Mouse (Mus musculus): ENCODE measurements around the gene Tcp10a.
A peak's percentile ranks its signal among the peaks of the same experiment; 100 is the strongest.
"Not testable (repeated sequence)": the region's sequence is repeated elsewhere in the genome, so short reads cannot be mapped to it uniquely, and the experiment has no call there.

The Tcp10a gene

DNA sequence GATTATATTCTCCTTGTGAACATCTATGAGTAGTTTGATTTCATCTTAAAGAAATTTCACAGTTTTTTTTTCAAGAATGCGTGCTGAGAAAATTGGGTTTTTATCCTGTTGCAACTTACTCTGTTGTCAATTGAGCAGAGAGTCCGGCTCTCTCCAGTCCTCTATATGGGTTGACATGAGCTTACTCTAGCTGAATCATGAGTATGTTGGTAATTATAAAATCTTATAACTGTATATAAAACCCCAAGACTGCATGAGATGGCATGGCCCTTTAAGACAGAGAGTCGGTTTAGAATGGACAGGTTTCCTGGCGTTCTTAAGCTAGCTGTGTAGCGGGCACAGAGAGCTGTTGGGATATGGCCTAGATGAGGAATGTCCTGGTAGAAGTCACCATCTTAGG is at the start of gene Tcp10a:
Gene Tcp10a, plus strand, starts transcription at position 301 of the 400 bp plus-strand sequence.
- DNase-seq (ENCODE audit: low spot score) = not testable (repeated sequence)

DNA sequence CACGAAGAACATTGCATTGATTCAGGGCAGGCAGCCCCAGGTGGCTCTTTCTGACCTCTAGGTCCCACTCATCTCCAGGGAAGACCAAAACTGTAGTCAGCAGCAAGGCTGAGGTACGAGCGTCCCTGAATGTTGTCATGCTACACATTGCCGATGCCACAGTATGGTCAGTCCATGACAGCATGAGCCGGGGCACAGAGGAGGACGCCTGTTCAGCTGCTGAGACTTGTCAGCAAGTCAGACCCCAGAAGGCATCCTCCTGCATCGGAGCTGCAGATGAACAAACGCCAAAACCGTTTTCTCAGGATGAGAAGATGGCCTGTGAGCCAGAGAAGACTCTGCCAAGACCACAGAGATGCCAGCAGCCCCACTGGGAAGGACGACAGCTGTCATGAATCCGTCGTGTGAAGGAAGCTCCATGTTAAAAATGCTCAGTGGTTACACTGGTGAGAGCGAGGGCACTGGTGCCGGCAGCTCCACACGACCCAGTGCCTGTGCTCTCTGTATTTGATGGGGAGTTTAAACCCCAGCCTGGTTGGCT is 45.7 kb upstream of the Tcp10a start:
- no peak for DNase-seq (ENCODE audit: low spot score)

DNA sequence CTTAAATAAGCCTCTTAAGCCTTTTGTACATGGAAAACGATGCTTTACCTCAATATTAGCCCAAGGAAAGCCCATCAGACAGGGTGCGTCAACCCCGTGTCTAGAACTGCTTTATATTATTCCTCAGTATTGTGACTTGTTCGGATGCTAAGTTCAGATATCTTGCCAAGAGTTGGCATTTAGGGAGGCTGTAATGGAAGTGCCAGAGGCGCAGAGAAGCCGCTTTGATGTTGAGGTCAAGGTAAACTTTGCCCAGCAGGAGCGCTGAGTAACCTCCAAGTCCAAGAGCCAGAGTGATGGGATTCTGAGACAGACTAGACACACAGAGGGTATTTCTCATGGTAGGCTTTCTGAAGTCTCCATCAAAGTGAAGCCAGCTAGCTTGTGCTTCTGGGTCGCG is 45.2 kb upstream of the Tcp10a start:
- DNase-seq (ENCODE audit: low spot score) = no peak

DNA sequence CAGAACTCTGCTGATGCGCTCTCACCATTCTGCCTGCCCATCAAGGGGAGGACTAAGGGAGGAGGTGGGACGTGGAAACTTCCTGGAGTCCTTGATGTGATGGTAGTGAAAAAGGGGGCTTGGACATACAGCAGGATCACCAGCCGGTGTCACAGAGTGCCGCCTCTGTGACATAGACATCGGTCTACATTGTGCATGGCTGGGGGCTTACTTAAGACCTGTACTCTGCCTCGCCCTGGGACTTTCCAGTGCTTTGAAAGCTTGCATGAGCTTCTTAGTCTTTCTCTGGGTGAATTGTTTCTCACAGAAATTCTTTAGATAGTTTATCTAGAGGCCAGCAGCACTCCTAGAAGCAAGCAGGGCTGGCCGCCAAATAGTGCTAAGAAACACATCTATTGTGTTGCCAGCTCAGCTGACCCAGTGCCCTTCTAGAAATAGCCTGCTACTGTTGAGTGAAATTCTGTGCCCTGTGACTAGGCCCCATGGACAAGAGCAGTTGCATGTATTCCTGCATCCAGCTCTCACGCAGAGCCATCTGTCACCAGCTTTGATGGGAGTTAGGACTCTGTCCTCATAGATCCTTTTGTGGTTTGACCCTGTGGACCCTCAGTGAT is 40.0 kb upstream of the Tcp10a start:
- DNase-seq (ENCODE audit: low spot score) = peak; percentile 46

DNA sequence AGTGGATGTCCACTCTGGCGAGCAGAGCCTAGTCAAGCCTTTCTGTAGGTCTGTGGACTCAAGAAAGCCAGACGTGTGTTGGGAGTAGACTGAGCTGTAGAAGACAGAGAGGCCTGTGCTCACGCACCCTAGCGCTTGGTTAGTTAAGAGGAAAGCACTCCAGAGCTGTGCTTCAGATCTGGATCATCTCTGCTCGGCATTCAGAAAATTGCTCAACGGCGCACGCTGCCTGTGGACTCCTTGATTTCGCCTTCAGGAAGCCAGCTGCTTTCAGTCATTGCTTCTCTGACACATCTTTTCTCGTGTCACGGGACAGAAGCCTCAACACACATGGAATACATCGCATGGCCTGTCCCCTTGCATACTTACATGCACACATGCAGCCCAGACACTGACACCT is 39.2 kb upstream of the Tcp10a start:
- DNase-seq (ENCODE audit: low spot score) = no peak

DNA sequence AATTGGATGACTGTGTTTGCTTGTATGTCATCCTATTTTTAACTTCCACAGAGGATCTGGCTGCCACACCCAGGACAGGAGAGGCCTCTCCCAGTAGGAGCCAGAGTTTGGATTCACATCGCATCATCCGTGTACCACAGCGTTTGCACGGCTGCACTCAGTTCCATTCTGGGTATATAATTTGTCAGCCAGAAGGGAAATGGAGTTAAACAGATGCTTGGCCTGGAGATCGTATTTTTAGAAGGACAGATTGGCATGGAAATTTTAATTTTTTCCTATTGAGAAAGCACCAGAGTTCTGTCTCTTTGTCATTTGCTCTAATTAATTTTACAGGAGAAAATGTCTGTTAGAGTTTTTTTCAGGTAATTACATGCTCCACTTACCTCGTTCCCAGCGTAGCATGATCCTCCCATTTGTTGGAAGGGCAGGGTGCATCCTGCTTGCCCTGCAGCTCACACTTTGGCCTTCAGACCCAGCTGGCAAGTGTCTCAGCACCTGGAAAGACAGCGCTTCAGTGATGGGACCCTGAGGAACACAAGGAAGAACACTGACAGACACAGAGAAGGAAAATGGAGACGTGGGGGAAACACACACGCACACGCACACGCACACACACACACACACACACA is 37.9 kb upstream of the Tcp10a start:
- DNase-seq (ENCODE audit: low spot score) = no peak

DNA sequence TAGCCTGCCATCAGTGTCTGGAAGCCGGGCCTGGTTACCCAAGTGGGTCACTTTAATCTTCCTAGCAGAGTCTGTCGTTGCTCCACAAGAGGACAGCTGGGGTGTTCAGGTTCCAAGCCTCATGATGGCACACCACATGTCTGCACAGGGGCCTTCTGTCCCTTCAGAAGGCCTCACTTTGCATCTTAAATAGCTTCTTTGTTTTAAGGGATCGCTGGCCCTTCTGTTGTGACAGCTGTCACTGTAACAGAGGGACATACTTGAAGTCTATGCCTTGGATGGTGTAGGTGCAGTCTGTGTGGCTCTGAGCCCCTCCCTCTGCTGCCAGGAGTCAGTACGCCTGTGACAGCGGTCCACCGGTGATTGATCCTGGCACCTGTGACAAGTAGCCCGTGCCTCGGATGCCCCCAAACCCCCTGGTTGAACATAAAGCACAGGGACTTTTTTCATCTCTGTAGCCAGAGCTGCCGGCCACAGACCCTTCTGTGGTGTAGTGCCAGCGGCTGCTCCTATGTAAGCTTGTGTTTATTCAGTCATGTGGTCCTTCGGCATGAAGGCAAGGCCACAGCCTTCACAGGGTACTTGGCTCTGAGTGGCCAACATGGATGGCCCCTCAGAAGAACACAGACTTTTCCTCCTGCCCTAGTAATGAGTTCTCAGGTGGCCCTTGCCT is 32.3 kb upstream of the Tcp10a start:
- DNase-seq (ENCODE audit: low spot score) = peak; percentile 48

DNA sequence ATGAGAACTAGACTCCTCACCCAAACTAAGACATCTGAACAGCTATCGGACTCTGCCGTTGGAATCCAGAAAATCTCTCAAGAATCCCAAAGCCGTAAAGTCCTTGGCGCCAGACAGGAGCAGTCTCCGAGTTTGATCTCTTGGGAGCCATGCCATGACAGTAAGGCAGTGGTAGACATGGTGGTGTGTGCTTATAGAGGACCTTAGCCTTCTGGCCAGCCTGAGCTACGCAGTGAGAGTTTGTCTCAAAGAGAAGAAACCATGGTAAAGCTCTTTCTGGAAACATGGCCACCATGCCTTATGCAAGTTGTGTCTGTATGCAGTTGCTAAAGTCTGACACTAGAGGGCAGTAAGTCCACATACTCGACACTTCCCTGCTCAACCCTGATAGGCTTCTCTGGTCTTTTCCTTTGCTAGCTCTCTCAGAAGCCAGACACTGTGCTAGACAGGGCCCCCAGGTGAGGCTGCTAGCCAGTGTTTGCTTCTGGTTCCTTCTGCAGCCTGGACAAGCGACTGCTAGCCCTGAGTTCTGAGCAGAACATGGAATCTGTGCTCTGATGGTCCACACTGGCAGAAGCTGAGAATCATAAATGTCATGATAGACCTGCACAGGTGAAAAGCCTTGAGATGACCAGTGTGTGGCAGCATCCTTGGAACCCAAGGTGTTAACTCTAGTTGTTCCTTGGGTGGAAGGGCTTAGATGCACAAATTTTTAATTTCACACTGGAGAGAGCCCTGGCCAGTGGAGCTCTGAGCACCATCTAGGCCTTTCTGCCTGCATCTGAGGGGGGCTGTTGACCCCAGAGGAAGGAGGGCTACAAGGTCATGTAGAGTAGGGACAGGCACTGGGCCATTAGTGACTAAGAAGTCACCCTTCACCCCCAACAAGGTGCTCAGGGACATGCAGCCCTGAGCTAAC is 17.9 kb upstream of the Tcp10a start:
- peak; percentile 82 for DNase-seq (ENCODE audit: low spot score)

DNA sequence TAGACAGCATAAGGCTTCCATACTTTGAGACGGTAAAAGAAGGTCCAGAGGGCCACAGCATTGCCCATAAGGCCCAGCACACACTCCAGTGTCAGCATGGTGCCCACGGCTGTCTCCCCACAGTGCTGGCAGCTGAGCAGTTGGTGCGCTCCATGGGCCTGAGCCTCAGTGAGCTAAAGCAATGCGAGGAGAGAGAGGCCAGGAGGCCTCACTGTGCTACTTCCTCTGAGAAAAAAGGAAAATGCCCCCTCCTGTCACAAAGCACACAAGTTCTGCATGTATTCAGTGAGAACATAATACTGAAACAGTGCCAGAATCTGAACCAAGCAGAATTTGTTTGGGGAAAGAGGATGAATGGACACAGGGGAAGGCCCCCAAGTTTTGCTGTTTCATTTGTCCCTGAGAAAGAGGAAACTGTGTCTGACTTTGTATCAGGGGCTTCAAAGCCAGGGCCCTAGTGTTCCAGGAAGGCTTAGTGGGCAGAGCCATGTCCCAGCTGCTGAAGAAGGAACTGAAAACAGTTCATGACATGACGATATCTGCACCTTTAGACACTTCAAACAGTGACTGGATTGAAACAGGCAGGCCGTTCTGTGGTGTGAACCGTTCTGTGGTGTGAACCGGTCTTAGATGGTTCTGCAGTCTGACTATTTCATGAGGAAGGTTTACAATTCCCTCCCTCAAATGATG is 8.6 kb upstream of the Tcp10a start:
- DNase-seq (ENCODE audit: low spot score) = not testable (repeated sequence)

DNA sequence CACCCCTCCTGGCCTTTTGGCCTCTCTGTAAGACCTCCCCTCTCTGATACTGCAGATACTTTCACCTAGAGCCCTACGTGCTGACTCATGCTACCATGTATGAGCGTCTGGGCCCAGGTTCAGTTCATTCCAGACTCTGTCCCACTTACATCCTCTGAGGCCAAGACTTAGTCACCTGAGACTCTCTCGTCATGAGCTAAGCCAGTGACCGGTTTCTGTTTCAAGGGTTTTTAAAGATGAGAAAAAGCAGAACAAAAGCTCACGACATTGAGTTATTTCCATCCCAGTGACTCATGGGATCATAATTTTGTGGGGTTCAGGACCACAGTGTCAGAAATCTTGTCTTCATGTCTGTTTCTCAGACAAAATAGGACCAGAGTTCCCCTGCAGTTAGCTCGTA is 4.7 kb upstream of the Tcp10a start:
- not testable (repeated sequence) for DNase-seq (ENCODE audit: low spot score)

DNA sequence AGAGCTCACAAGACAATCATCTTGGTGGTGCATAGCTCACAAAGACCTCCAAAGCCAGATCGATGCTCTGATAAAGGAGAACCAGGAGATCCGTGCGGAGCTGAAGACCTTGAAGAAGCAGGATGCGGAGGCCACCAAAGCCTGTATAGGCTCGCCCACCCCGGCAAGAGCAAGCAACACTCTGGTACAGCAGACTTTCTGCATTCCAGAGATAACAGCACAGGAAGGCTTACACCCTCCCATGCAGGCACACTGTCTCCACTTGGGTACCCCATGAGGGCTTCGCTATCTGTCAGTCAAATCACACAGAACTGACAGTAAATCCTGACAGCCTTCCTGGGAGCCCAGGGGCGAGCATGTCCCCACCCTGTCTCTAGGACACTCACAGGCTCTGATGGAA is 2.0 kb downstream of the Tcp10a start:
- not testable (repeated sequence) for DNase-seq (ENCODE audit: low spot score)

DNA sequence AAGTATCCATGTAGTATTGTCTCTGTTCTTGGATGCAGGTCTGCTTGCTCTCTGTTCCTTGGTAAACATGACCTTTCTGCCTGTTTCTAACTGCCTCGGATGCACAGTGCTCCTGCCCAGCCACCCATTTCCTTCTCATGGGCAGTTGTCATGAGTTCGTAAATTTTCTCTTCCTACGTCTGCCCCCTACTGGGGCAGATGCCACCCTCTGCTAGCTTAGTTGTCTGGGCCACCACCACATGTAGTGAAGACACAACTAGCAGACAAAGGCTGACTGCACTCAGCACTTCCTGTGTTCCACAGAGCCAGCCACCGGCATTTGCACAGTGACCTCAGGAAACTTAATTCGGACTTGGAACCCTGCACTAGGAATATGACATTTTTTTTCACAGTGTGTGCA is 8.3 kb downstream of the Tcp10a start:
- not testable (repeated sequence) for DNase-seq (ENCODE audit: low spot score)

DNA sequence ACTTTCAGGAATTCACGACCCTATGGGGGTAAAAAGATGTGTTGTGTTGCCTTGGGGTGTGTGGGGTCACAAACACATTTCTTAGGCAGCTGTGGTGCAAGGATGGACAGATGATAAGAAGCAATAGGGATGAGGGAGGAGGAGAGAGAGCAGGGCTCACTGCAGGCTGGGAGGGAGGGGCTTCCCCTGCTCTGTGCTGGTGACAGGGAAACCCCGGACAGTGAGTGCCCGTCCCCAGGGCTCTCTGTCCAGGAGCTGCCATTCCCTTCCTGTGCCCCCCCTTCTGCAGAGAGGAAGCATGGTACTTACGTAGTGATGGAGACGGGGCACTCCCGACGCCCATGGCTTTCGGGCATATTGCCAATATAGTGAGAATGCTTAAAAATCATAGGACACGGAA is 12.9 kb downstream of the Tcp10a start:
- not testable (repeated sequence) for DNase-seq (ENCODE audit: low spot score)

DNA sequence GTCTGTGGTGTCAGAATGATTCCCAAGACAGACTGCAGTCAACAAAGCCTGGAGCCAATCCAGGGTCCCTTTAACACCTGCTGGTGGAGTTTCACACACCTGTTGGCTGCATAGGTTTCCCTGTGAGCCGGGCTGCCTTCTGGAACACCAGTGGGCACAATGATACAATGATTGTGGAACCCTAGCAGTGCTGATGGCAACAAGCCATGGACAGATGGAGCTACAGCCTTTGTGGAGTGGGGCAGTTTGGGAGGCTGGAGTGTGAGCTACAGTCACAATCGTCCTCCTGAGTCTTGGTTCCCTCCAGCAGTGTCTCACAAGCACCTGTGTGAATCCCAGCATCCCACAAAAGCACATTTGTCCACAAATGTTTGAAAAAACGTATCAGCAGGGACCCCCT is 24.3 kb downstream of the Tcp10a start:
- DNase-seq (ENCODE audit: low spot score) = not testable (repeated sequence)

DNA sequence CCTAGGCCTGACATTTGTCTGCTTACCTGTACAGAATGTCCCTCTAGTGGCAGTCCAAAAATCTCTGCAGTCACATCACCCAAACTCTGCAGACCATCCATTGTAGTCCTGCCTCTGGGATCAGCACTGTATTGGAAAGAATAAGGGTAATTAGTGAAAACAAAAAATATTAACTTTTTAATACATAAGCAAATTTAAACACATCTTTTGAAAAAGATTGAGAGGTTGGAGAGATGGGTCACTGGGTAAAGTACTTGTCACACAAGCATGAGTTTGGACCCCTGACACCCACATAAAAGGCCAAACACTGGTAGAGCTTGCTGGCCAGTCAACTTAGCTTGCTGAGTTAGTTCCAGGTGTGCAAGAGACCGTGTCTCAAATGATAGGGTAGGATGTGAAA is 28.1 kb downstream of the Tcp10a start, which contains the start of gene Ttll2:
Gene Ttll2, minus strand, starts transcription at position 101 of the 400 bp plus-strand sequence.
- not testable (repeated sequence) for DNase-seq (ENCODE audit: low spot score)

DNA sequence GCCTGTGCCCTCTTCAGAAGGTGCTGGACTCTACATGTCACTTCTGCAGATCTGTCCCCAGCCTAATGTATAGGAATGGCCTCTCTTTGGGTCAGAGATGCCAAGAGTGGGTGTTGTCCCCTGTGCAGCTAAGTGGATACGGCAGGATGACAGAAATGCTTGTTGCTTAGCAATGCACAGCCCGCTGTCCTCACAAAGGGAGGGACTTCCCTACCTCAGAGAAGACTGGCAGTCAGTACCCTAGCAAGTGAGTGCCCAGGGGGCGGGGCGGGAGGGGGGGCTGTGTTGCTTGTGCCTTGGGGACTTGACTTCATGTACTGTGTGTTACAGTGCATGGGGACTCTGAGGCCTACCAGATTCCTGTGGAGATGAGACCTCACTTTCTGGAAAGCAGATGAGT is 35.4 kb downstream of the Tcp10a start:
- DNase-seq (ENCODE audit: low spot score) = not testable (repeated sequence)

DNA sequence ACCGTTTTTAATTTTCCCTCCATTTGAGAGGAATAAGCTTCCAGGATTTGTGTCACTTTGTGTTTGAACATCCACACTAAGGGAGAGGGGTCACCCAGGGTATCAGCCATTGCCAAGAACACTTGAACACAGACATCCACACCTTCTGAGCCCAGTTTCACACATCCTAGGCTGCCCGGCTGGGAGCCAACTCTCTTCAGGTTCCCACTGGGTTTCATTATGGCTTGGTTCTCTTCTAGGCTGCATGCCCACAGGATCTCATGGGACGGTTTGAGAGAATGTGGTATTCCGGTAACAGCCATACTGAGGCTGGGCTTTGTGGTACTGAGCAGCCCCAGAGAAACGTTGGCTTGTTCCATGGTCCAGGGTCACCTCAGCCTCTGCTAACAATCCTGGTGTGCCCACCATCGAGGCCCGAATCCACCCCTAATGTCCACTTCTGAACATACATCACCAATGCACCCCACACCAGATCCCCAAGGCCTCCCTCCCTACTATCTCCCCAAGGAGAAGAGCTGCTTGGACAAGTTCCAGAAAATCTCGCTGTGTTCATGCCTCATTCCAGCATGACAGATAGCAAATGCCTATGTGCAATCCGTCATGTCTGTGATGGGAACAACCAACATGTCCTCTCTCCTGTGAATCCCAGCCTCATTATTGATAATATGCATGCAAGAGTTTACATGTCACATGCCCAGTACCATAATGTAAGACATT is 36.5 kb downstream of the Tcp10a start:
- DNase-seq (ENCODE audit: low spot score) = not testable (repeated sequence)

DNA sequence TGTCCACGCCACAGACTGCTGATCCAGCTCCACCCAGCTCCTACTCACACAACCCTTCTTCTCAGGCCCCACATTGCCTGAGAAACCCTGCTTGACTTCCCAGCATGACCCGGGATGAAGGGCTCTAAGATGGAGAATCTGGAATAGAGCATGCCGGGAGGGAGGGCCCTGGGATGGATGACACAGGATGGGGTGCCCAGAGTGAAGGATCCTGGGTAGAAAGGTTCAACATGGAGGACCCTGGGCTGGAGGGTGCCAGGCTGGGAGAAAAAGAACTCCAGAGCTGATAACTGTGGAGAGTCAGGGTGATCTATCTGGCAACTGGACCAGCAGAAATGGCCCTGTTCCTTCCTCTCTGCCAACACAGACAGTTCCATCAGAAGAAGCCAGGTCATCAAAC is 41.2 kb downstream of the Tcp10a start:
- DNase-seq (ENCODE audit: low spot score) = not testable (repeated sequence)

DNA sequence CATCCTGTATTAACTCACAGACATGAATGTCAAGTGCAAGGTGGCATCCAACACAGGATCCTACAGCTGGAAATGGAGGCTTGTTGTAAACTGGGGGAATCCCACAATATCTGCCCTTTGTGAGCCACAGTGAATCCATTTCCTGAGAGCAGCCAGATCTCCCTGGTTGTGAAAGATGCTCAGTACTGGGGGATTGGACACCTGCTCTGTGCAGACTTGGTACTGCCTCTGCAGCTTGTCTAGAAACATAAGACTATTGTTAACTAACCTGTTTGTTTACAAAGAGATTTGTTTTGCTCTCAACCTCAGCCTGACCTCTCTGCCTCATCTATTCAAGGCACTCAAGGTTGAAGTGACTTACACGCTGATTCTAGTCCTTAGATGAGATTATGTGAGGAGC is 41.8 kb downstream of the Tcp10a start:
- DNase-seq (ENCODE audit: low spot score) = not testable (repeated sequence)

DNA sequence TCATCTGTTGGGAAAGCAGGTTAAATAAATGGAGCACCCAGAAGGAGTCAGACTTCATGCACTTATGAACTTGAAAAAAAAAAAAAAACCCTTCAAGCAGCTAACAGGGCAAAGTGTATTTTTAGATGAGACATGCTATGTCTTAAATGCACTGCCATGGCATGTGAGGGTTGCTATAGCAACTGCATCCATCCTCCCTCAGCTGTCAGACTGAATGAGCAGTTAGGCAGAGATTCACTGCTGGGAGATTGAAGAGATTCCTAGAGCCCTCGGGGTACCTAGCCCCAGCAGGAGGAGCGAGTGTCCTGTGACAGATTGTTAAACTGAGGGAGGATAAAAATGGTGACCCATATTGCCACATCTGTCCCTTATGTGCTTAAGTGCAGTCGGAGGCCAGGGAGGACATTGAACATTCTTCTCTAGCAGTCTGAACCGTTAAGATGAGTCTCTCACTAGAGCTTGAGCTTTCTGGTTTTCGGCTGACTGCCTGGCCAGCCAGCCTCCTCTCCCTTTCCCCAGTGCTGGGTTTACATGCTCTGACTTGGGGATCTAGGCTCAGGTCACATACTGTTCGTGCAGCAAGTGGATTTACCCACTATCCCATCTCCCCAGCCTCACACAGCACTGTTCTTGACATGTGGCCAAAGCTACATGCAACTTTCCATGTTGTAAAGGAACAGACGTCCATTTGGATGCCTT is 42.4 kb downstream of the Tcp10a start:
- not testable (repeated sequence) for DNase-seq (ENCODE audit: low spot score)
